Mouse (Mus musculus): ENCODE results near the gene Dclk2.

GRCm38 (mm10) chr3:86846036-86846435 lies 74.6 kb downstream of the Dclk2 start:
- TF ChIP-seq CTCF (IDR thresholded peaks at IDR 0.05; ENCODE audit: borderline replicate concordance, insufficient read depth, low read length) (no peak), POLR2A (IDR thresholded peaks at IDR 0.05; ENCODE audit: low read depth, low read length) (no peak)
